Mouse (Mus musculus) heart, postnatal 25 days (tissue): ENCODE results near the gene Relt. TPM values are rescaled to one million over a fixed set of nuclear protein-coding genes. Genes with fewer than 3 reads are reported as not detected.

ENCODE experiments used
- DNase-seq: peaks from one replicate; pipeline ENCODE4 v3.0.0; 2022; ENCODE audit warnings: low spot score
- intact Hi-C: fragments of 180-260 bp; cut with DNase I; formaldehyde crosslinking; loops from one replicate; pipeline ENCODE4 v1.15.1; 2025
- microRNA-seq: library from miRNA; unstranded; fragments of <30 nt; microRNA quantifications from one replicate; pipeline ENCODE4 v1.2.0, GENCODE M21; 2022
- total RNA-seq, 2 experiments: library from RNA; stranded (reverse); gene quantifications; 2 replicates each; pipeline ENCODE4 v1.2.3; 2021

Relt gene
- total RNA-seq, 2 experiments from 2014 or later, result 2.4 to 3.0 TPM

- intact Hi-C loops, result loop anchor here (5.0 to 10.0 kb wide), 2 partner anchors 130 to 293 kb away; no protein-coding TSS in a partner anchor
- DNase-seq, result no peak
Observed at GRCm38 (mm10) chr7:100817442-100817760, 45.8 kb downstream of the Relt start.

GRCm38 (mm10) chr7:100816759-100817441, 46.3 kb downstream of the Relt start:
- intact Hi-C loops, result loop anchor here (5.0 to 10.0 kb wide), 2 partner anchors 130 to 292 kb away; no protein-coding TSS in a partner anchor

GRCm38 (mm10) chr7:100815900-100816570, 47.2 kb downstream of the Relt start:
- no peak for DNase-seq

More at GRCm38 (mm10) chr7:100816759-100817441, 46.3 kb downstream of the Relt start:
- no peak for DNase-seq

GRCm38 (mm10) chr7:100812641-100813040, 50.6 kb downstream of the Relt start:
- intact Hi-C loops, result loop anchor here (10.0 kb wide), 1 partner anchor 288 kb away; no protein-coding TSS in a partner anchor
- DNase-seq, result no peak

More at GRCm38 (mm10) chr7:100815900-100816570, 47.2 kb downstream of the Relt start:
- intact Hi-C loops, result loop anchor here (5.0 to 10.0 kb wide), 2 partner anchors 129 to 291 kb away; no protein-coding TSS in a partner anchor

- intact Hi-C loops, result loop anchor here (10.0 kb wide), 1 partner anchor 287 kb away; no protein-coding TSS in a partner anchor
Observed at GRCm38 (mm10) chr7:100811912-100812311, 51.3 kb downstream of the Relt start.

GRCm38 (mm10) chr7:100805391-100805790, 57.9 kb downstream of the Relt start:
- intact Hi-C loops, result no loop called here
- no peak for DNase-seq

More at GRCm38 (mm10) chr7:100811912-100812311, 51.3 kb downstream of the Relt start:
- no peak for DNase-seq

- intact Hi-C loops, result loop anchor here (1.0 to 5.0 kb wide), 2 partner anchors 92 to 114 kb away; partner anchors contain the start of gene Fam168a
- no peak for DNase-seq
Observed at GRCm38 (mm10) chr7:100798810-100799209, 64.4 kb downstream of the Relt start.

Small RNA genes within 50 kb of the gene (microRNA-seq; reads per million reads assigned to microRNA genes)
- 285 reads per million, percentile 69 among the genes with 10 or more reads in this experiment for gene Mir3102

Other genes starting within 250 kb of the Relt start
- gene Plekhb1, start 201.0 kb downstream of the Relt start, total RNA-seq, result 1 to 10 TPM; 2.7 to 4.0 TPM
- 10 to 100 TPM; 39.2 to 44.9 TPM for gene Fam168a, start 156.8 kb downstream of the Relt start, total RNA-seq
- 10 to 100 TPM; 24.0 to 28.8 TPM for gene Arhgef17, start 68.7 kb upstream of the Relt start, total RNA-seq
- gene P2ry6, start 111.2 kb upstream of the Relt start, total RNA-seq, result 1 to 10 TPM; 4.4 TPM
- gene P2ry2, start 149.4 kb upstream of the Relt start, total RNA-seq, result 10 to 100 TPM; 17.3 to 26.1 TPM
- gene Fchsd2, start 229.4 kb upstream of the Relt start, total RNA-seq, result 10 to 100 TPM; 20.1 to 29.1 TPM